Mouse (Mus musculus) mammary gland, adult 2 months (tissue): ENCODE data around the gene Kif6. TPM values are rescaled to one million over a fixed set of nuclear protein-coding genes. Genes with fewer than 3 reads are reported as not detected.

Experiments used
- polyA plus RNA-seq: library from polyadenylated mRNA; depleted of rRNA; stranded (reverse); fragments of >200 nt; gene quantifications from 2 replicates; pipeline ENCODE4 v1.2.3, GENCODE M21; 2012; ENCODE audit warnings: low replicate concordance; rRNA removed

Gene Kif6
- 0.05 and 0.06 TPM in 2 replicates for polyA plus RNA-seq

GRCm38 (mm10) chr17:49614577-49615235 lies at the start of gene Kif6:
Gene Kif6, plus strand, starts transcription at chr17:49615136.

Other genes starting within 250 kb of the Kif6 start
- gene Mocs1, start 186.8 kb upstream of the Kif6 start, polyA plus RNA-seq = 37.4 and 48.7 TPM in 2 replicates
- 3.7 and 5.2 TPM in 2 replicates for gene Daam2, start 50.8 kb upstream of the Kif6 start, polyA plus RNA-seq